Mouse (Mus musculus) heart, postnatal 0 days (tissue): ENCODE data around the gene Dld. TPM values are rescaled to one million over a fixed set of nuclear protein-coding genes. Genes with fewer than 3 reads are reported as not detected.

Experiments
- ATAC-seq: fragments of 200-750 bp; cut with Nextera tagmentation; 2 replicates; pipeline ENCODE4 v1.8.0; 2017; ENCODE audit warnings: low read depth, moderate number of reproducible peaks, moderate library complexity; ENCODE audit not compliant: insufficient read depth
- DNase-seq: peaks from one replicate; pipeline ENCODE4 v3.0.0-alpha.2; 2016; ENCODE audit warnings: low spot score
- H3K27ac ChIP-seq: fragments of 300-500 bp; sonication (generic); 2 replicates; pipeline ENCODE4 v1.5.1; 2014; ENCODE audit warnings: low read depth, mild to moderate bottlenecking
- H3K27me3 ChIP-seq: fragments of 300-500 bp; sonication (generic); 2 replicates; pipeline ENCODE4 v1.6.1; 2014; ENCODE audit warnings: low read length, mixed read lengths; ENCODE audit not compliant: control insufficient read depth, insufficient read depth
- H3K36me3 ChIP-seq: fragments of 300-500 bp; sonication (generic); replicated peaks from 2 replicates; pipeline ENCODE4 v1.6.1; 2014; ENCODE audit warnings: low read length, mixed read lengths; ENCODE audit not compliant: control insufficient read depth, insufficient read depth
- H3K4me1 ChIP-seq: fragments of 300-500 bp; sonication (generic); 2 replicates; pipeline ENCODE4 v1.6.1; 2014; ENCODE audit warnings: antibody characterized with exemption; ENCODE audit not compliant: control insufficient read depth, insufficient read depth
- H3K4me2 ChIP-seq: fragments of 300-500 bp; sonication (generic); 2 replicates; pipeline ENCODE4 v1.6.1; 2014; ENCODE audit warnings: low read depth, mild to moderate bottlenecking, low read length, moderate library complexity
- H3K4me3 ChIP-seq: fragments of 300-500 bp; sonication (generic); 2 replicates; pipeline ENCODE4 v1.5.1; 2014; ENCODE audit warnings: low read depth, low read length
- H3K9ac ChIP-seq: fragments of 300-500 bp; sonication (generic); replicated peaks from 2 replicates; pipeline ENCODE4 v1.6.1; 2014; ENCODE audit warnings: low read depth, low read length, mixed read lengths
- H3K9me3 ChIP-seq: fragments of 300-500 bp; sonication (generic); replicated peaks from 2 replicates; pipeline ENCODE4 v1.6.1; 2016; ENCODE audit warnings: low read length; ENCODE audit not compliant: control insufficient read depth
- CTCF ChIP-seq: IDR thresholded peaks from 2 replicates; pipeline ENCODE4 v1.5.1; 2016; ENCODE audit warnings: antibody characterized with exemption, control low read depth, low read depth
- EP300 ChIP-seq: IDR thresholded peaks from 2 replicates; pipeline ENCODE4 v1.6.1; 2016; ENCODE audit warnings: antibody characterized with exemption, low read depth
- WGBS: fragments of 180-500 bp; shearing (Covaris S2); extraction: QIAGEN DNeasy Blood & Tissue Kit; methylation state at CpG from one replicate; pipeline ENCODE4 v1.1.7; 2014; 5-methylcytosine and 5-hydroxymethylcytosine counted together
- polyA plus RNA-seq: library from polyadenylated mRNA; unstranded; fragments of >200 nt; fragmentation: Nextera tagmentation; extraction: Ambion mirVana; gene quantifications from 2 replicates; pipeline ENCODE4 v1.2.1, GENCODE M21; 2015
- total RNA-seq: library from RNA; depleted of rRNA; stranded (reverse); fragments of >200 nt; gene quantifications from 2 replicates; pipeline ENCODE4 v1.2.3, GENCODE M21; 2014; ENCODE audit warnings: low replicate concordance

Dld gene
- total and polyA plus RNA-seq, 2 experiments from 2014 or later = 91.6 to 377 TPM

- Histone ChIP-seq H3K4me2 (no peak overlapping the region), H3K27ac (peak overlapping the region; percentile 21; the same call in 1 of the 2 replicates), H3K27me3 (no peaks in the 10 kb centered on the region), H3K4me1 (no peaks in the 10 kb centered on the region; the same call in 1 of the 2 replicates), H3K4me3 (no peak overlapping the region), H3K36me3 (no peaks in the 10 kb centered on the region), H3K9ac (no peak overlapping the region), H3K9me3 (no peaks in the 10 kb centered on the region)
- 19% methylated on average over 3 of the region's 3 CpGs for WGBS
- TF ChIP-seq CTCF (no peak), EP300 (no peak)
- DNase-seq = peak; percentile 37
- peak; percentile 62 for ATAC-seq
Observed at GRCm38 (mm10) chr12:31366428-31366827, 15.2 kb upstream of the Dld start.

GRCm38 (mm10) chr12:31350191-31350943, 886 bp downstream of the Dld start:
- peak overlapping the region; percentile 97 for H3K9ac ChIP-seq
- 19% methylated on average over 15 of the region's 15 CpGs for WGBS
- H3K9me3 ChIP-seq = no peaks in the 10 kb centered on the region
- H3K4me2 ChIP-seq = peak overlapping the region; percentile 86
- ATAC-seq (0 out of 2 replicates have a peak, but pooled peaks have one; percentile 7), DNase-seq (no peak)
- H3K4me3 ChIP-seq = peak overlapping the region; percentile 88
- H3K4me1 ChIP-seq = peaks cover 5% of the 10 kb centered on the region; the same call in 1 of the 2 replicates
- H3K27me3 ChIP-seq = no peaks in the 10 kb centered on the region
- peaks cover 25% of the 10 kb centered on the region for H3K36me3 ChIP-seq
- H3K27ac ChIP-seq = peak overlapping the region; percentile 94
- TF ChIP-seq EP300 (no peak), CTCF (no peak)

- Histone ChIP-seq H3K9ac (no peak overlapping the region), H3K9me3 (no peaks in the 10 kb centered on the region), H3K4me3 (no peak overlapping the region), H3K27ac (no peak overlapping the region), H3K36me3 (peaks cover 86% of the 10 kb centered on the region), H3K4me1 (no peaks in the 10 kb centered on the region), H3K4me2 (no peak overlapping the region), H3K27me3 (no peaks in the 10 kb centered on the region)
- no peak for DNase-seq
- 92% methylated on average over 1 of the region's 1 CpGs for WGBS
- ATAC-seq = no peak
- TF ChIP-seq EP300 (no peak), CTCF (no peak)
Observed at GRCm38 (mm10) chr12:31333261-31333660, 18.0 kb downstream of the Dld start.

GRCm38 (mm10) chr12:31327139-31327538, 24.1 kb downstream of the Dld start:
- H3K4me1 ChIP-seq = no peaks in the 10 kb centered on the region
- TF ChIP-seq EP300 = no peak
- TF ChIP-seq CTCF = no peak
- H3K36me3 ChIP-seq = peaks cover 95% of the 10 kb centered on the region
- H3K9ac ChIP-seq = no peak overlapping the region
- H3K9me3 ChIP-seq = no peaks in the 10 kb centered on the region
- H3K4me3 ChIP-seq = no peak overlapping the region
- no peak overlapping the region for H3K4me2 ChIP-seq
- DNase-seq = no peak
- no peak overlapping the region for H3K27ac ChIP-seq
- WGBS = 88% methylated on average over 9 of the region's 9 CpGs
- no peaks in the 10 kb centered on the region for H3K27me3 ChIP-seq
- ATAC-seq = no peak

- Histone ChIP-seq H3K9ac (no peak overlapping the region), H3K9me3 (no peaks in the 10 kb centered on the region), H3K36me3 (peaks cover 99% of the 10 kb centered on the region), H3K27me3 (no peaks in the 10 kb centered on the region), H3K4me1 (peaks cover 4% of the 10 kb centered on the region; the same call in 1 of the 2 replicates), H3K4me2 (no peak overlapping the region), H3K4me3 (no peak overlapping the region), H3K27ac (no peak overlapping the region)
- WGBS = 70% methylated on average over 9 of the region's 9 CpGs
- ATAC-seq (no peak), DNase-seq (no peak)
- TF ChIP-seq CTCF (no peak), EP300 (no peak)
Observed at GRCm38 (mm10) chr12:31323136-31323695, 28.0 kb downstream of the Dld start.
